Mouse (Mus musculus): ENCODE measurements around the gene Gata1.

Gene Gata1

DNA sequence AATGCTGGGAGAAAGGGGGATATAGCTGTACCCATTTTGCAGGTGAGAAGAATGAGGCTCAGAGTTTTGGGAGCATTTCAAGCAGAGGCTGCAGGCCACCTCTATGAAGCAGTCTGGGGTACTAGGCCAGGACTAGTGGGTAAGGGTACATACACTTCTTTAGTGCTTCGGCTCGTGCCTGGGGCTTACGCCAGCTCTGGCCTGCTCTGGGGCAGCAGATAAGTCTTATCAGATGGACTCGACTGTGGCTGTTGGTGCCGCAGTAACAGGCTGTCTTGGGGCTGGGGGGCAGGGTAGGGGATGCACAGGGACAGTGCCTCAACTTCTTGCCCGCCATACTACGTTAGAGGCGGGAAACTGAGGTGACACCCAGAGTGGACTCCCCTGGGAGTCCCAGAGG is 9.6 kb downstream of the Gata1 start:
- in situ Hi-C loops (cut with MboI; ENCODE audit: unreplicated experiment in 2 of 2), result no loop called here

GRCm38 (mm10) chrX:7967596-7968201 is 10.2 kb downstream of the Gata1 start:
- in situ Hi-C loops (cut with MboI; ENCODE audit: unreplicated experiment in 2 of 2), result no loop called here

GRCm38 (mm10) chrX:7966161-7966560 is 11.7 kb downstream of the Gata1 start:
- in situ Hi-C loops (cut with MboI; ENCODE audit: unreplicated experiment in 2 of 2), result no loop called here

GRCm38 (mm10) chrX:7963829-7964626 is 13.8 kb downstream of the Gata1 start:
- in situ Hi-C loops (cut with MboI; ENCODE audit: unreplicated experiment in 2 of 2), result no loop called here

DNA sequence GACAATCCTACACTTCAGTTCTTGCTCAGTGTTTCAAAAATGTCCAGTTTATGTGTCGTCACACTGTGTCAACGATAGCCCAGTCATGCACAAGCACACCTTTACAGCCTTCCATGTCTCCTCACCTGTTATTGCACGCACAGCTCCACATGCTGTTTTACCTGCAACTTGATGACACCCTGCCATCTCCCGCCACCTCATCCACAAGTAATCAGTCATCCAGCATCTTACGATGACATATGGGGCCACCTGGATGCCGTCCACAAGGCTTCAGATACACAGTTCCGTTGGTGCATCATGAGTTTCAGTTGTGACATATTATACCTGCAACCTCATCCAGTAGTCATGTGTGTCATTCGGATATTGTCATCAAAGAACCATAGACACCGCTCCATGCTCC is 19.0 kb downstream of the Gata1 start:
- in situ Hi-C loops (cut with MboI; ENCODE audit: unreplicated experiment in 2 of 2), result no loop called here

GRCm38 (mm10) chrX:7950091-7950490 is 27.8 kb downstream of the Gata1 start:
- in situ Hi-C loops (cut with MboI; ENCODE audit: unreplicated experiment in 2 of 2), result no loop called here

GRCm38 (mm10) chrX:7947900-7948492 is 29.9 kb downstream of the Gata1 start:
- in situ Hi-C loops (cut with MboI; ENCODE audit: unreplicated experiment in 2 of 2), result no loop called here

DNA sequence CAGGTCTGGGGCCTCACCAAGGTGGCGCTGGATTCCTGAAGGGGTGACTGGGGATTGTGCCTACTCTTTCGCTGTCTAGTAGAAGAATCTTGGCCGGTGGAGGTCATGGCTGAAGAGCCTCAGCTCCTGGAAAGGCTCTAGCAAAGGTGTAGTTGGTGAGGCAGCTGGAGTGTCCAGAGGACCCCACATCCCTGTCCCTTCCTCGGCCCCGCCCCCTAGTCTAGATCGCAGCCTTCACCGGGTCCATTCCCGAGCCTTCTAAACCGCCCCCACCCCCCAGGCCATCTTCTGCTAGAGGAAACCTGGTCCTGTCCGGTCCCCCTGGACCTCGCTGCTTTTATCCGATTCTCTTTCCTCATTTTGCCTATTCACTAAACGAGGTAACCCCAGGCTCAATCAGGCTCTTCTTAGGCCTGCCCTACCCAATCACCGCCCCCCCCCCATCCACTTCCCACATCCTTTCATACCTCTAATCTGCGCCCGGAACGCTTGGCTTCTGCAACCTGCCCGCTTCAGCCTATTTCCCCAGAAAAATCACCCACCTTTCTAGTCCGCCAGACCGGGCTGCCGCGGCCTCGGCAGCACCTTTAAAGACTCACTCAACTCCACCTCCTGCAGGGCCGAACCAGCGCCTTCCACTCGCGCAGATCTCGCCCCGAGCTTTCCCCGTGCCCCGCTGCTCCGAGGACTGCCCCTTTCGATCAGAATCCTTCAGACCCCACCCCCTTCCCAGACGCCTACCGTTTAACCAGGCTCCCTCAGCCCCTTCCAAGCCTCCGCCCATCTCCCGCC is 30.6 kb downstream of the Gata1 start, which contains the start of gene Hdac6:
Gene Hdac6 (minus strand): TSS at position 782 of the 792 bp plus-strand sequence.
- in situ Hi-C loops (cut with MboI; ENCODE audit: unreplicated experiment in 2 of 2), result no loop called here

GRCm38 (mm10) chrX:7945618-7946017 is 32.3 kb downstream of the Gata1 start:
- in situ Hi-C loops (cut with MboI; ENCODE audit: unreplicated experiment in 2 of 2), result no loop called here

DNA sequence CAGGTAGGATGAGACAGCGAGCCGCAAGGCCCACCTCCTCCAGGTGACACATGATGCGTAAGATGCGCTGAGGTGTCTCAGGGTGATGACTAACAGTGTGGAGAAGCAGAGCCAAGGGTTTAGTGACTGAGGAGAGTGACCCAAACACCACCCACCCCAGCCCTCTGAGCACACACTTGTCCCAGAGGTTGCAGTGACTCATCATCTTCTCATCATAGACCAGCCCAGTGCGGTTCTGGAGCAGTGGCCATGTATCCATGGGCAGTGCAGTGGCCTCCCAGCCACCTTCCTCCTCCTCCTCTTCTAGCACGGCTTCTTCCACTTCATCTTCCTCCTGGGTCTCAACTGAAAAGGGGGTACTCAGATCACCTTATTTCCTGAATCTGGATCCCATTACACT is 40.2 kb downstream of the Gata1 start:
- in situ Hi-C loops (cut with MboI; ENCODE audit: unreplicated experiment in 2 of 2), result no loop called here

DNA sequence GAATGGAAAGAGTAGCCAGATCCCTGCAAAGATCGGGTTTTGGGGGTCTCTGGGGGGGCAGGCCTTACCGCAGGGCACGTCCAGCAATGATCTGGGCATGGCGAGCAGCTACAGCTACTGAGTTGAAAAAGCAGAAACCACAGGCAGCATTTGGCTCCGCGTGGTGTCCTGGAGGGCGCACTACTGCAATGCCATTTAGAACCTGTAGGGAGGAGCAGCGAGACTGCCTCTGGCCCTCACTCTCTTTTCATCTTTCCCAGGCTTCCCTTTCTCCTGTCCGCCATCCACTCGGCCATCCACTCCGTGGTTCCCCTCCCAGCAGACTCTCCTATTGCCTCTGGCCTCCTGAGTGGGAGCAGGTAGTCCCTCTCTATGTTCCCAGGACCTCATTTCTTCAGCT is 41.0 kb downstream of the Gata1 start:
- in situ Hi-C loops (cut with MboI; ENCODE audit: unreplicated experiment in 2 of 2), result no loop called here

DNA sequence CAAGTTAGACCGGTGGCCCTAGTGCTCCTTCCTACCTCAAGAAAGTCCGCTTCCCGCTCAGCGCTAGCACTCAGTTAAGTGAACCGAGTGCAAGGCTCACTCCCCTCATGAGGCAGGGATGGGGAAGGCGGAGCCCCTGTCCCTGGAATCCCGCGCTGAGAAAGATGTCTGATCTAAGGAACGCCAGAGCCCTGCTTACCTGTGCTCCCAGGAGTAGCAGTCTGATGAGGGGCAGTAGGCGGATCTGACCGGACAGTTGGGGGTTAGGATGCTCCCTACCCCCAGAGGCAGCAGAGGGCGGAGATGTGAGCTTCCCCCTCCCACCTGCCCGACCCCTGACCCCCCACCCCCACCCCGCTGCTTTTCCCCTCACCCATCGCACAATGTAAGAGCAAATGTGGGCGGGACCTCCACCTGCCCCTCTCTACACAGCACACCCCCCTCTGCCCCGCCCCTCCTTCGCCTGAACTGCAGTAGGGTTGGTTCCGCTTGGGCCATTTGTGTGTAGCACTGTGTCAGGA is 49.5 kb downstream of the Gata1 start, which contains the start of gene Eras:
Gene Eras (minus strand): TSS at position 338 of the 521 bp plus-strand sequence.
- in situ Hi-C loops (cut with MboI; ENCODE audit: unreplicated experiment in 2 of 2), result no loop called here

GRCm38 (mm10) chrX:7927116-7927515 is 50.8 kb downstream of the Gata1 start:
- in situ Hi-C loops (cut with MboI; ENCODE audit: unreplicated experiment in 2 of 2), result no loop called here

- in situ Hi-C loops (cut with MboI; ENCODE audit: unreplicated experiment in 2 of 2), result no loop called here
Measured at GRCm38 (mm10) chrX:7926266-7926665, 51.6 kb downstream of the Gata1 start.

- in situ Hi-C loops (cut with MboI; ENCODE audit: unreplicated experiment in 2 of 2), result loop anchor here (25.0 kb wide), 2 partner anchors 190 to 315 kb away; no protein-coding TSS in a partner anchor
Measured at GRCm38 (mm10) chrX:7922032-7922431, 55.8 kb downstream of the Gata1 start.

DNA sequence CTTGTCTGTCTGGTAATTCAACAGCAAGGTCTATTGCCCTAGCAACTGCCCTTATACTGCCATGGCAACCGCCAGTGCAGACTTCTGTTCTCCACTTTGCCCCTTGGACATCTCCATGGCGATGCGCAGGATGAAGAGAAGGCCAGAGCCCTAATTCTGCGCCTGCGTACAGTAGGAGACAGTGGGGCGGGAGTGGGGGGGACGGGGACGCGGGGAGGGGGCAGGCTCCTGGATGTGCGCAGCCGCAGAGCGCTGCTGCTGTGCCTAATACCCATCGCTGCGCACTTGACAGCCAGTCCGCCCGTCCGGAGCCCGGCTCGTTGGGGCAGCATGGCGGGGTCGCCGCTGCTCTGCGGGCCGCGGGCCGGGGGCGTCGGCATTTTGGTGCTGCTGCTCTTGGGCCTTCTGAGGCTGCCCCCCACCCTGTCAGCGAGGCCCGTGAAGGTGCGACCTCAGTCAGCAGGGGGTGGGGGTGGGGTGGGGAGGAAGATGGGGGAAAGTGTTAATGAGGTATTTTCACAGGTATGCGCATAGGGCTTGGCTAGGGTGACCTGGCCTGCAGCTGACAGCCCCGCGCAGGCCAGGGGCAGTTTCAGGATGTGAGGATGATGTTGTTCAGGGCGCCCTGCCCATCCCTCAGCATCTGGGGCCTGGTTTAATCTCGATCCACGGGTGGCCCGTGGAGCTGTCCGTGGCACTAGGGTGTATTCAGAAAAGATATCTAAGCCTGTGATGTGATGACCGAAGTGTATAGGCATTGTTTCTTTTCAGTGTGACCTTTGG is 58.1 kb downstream of the Gata1 start, which contains the start of gene Pcsk1n:
Gene Pcsk1n (plus strand): TSS at position 222 of the 783 bp plus-strand sequence.
- in situ Hi-C loops (cut with MboI; ENCODE audit: unreplicated experiment in 2 of 2), result loop anchor here (25.0 kb wide), 2 partner anchors 193 to 318 kb away; no protein-coding TSS in a partner anchor

DNA sequence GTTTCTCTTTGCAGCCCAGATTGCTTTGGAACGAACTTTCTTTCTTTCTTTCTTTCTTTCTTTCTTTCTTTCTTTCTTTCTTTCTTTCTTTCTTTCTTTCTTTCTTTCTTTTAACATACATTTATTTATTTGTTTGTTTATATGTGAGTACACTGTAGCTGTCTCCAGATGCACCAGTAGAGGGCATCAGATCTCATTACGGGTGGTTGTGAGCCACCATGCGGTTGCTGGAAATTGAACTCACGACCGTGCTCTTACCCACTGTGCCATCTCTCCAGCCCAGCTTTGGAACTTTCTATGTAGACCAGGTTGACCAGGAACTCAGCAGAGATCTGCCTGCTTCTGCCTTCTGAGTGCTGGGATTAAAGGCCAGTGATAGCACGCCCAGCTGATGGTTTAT is 59.9 kb downstream of the Gata1 start:
- in situ Hi-C loops (cut with MboI; ENCODE audit: unreplicated experiment in 2 of 2), result loop anchor here (25.0 kb wide), 2 partner anchors 194 to 319 kb away; no protein-coding TSS in a partner anchor

GRCm38 (mm10) chrX:7915669-7916068 is 62.2 kb downstream of the Gata1 start:
- in situ Hi-C loops (cut with MboI; ENCODE audit: unreplicated experiment in 2 of 2), result loop anchor here (25.0 kb wide), 2 partner anchors 197 to 322 kb away; no protein-coding TSS in a partner anchor

- in situ Hi-C loops (cut with MboI; ENCODE audit: unreplicated experiment in 2 of 2), result loop anchor here (5.0 to 25.0 kb wide), 4 partner anchors 107 to 327 kb away; partner anchors contain the start of gene Glod5 (in 2 of the 2)
Measured at GRCm38 (mm10) chrX:7910473-7910872, 67.4 kb downstream of the Gata1 start.

All from v-Abl transformed pro-B cells (cell line).